Mouse (Mus musculus): ENCODE measurements around the gene Ddx19b.
A peak's percentile ranks its signal among the peaks of the same experiment; 100 is the strongest.

- TF ChIP-seq CTCF (conservative IDR thresholded peaks at IDR 0.05 in 1 of 2, IDR thresholded peaks at IDR 0.05 in 1 of 2; ENCODE audit: low read depth in 2 of 2, low read length in 2 of 2) (no peak), SMC3 (IDR thresholded peaks at IDR 0.05; ENCODE audit: low read depth, low read length) (no peak), ETS1 (conservative IDR thresholded peaks at IDR 0.05; ENCODE audit: low read depth, low read length) (0 out of 2 replicates have a peak, but pooled peaks have one; percentile 13), MAZ (IDR thresholded peaks at IDR 0.05; ENCODE audit: low read depth, low read length) (no peak), USF2 (conservative IDR thresholded peaks at IDR 0.05; ENCODE audit: low read depth, low read length) (no peak), POLR2A (IDR thresholded peaks at IDR 0.05; ENCODE audit: low read depth, low read length) (no peak), TBP (conservative IDR thresholded peaks at IDR 0.05; ENCODE audit: low read depth, low read length) (no peak), ZKSCAN1 (IDR thresholded peaks at IDR 0.05; ENCODE audit: borderline replicate concordance, low read depth, low read length) (no peak)
Measured at GRCm38 (mm10) chr8:111030045-111030444, 1.5 kb downstream of the Ddx19b start.

All from CH12.LX (cell line).